Mouse (Mus musculus) midbrain, embryonic 13.5 days (tissue): Measurements from ENCODE around the gene Steap2. TPM values are rescaled to one million over a fixed set of nuclear protein-coding genes. Genes with fewer than 3 reads are reported as not detected.
"Not testable (repeated sequence)": the region's sequence is repeated elsewhere in the genome, so short reads cannot be mapped to it uniquely, and the experiment has no call there.

Experiments used
- ATAC-seq: fragments of 200-750 bp; cut with Nextera tagmentation; 2 replicates; pipeline ENCODE4 v1.8.0; 2017; ENCODE audit warnings: mild to moderate bottlenecking, moderate TSS enrichment, moderate library complexity
- H3K27ac ChIP-seq: fragments of 300-500 bp; sonication (generic); 2 replicates; pipeline ENCODE4 v1.5.1; 2015; ENCODE audit warnings: inconsistent platforms, mild to moderate bottlenecking, moderate library complexity
- H3K27me3 ChIP-seq: fragments of 300-500 bp; sonication (generic); 2 replicates; pipeline ENCODE4 v1.6.1; 2015; ENCODE audit warnings: mild to moderate bottlenecking, inconsistent platforms
- H3K36me3 ChIP-seq: fragments of 300-500 bp; sonication (generic); 2 replicates; pipeline ENCODE4 v1.6.1; 2015; ENCODE audit warnings: mild to moderate bottlenecking, inconsistent platforms
- H3K4me1 ChIP-seq: fragments of 300-500 bp; sonication (generic); replicated peaks from 2 replicates; pipeline ENCODE4 v1.6.1; 2015; ENCODE audit warnings: inconsistent platforms
- H3K4me2 ChIP-seq: fragments of 300-500 bp; sonication (generic); replicated peaks from 2 replicates; pipeline ENCODE4 v1.6.1; 2015; ENCODE audit warnings: moderate library complexity, mild to moderate bottlenecking, inconsistent platforms
- H3K4me3 ChIP-seq: fragments of 300-500 bp; sonication (generic); replicated peaks from 2 replicates; pipeline ENCODE4 v1.5.1; 2015; ENCODE audit warnings: mild to moderate bottlenecking, inconsistent platforms
- H3K9ac ChIP-seq: fragments of 300-500 bp; sonication (generic); replicated peaks from 2 replicates; pipeline ENCODE4 v1.6.1; 2015; ENCODE audit warnings: mild to moderate bottlenecking, inconsistent platforms
- H3K9me3 ChIP-seq: fragments of 300-500 bp; sonication (generic); 2 replicates; pipeline ENCODE4 v1.6.1; 2016; ENCODE audit warnings: mild to moderate bottlenecking, inconsistent platforms
- WGBS: fragments of 180-500 bp; shearing (Covaris S2); methylation state at CpG from one replicate; pipeline ENCODE4 v1.1.7; 2015; 5-methylcytosine and 5-hydroxymethylcytosine counted together
- polyA plus RNA-seq: library from polyadenylated mRNA; unstranded; fragments of >200 nt; fragmentation: Nextera tagmentation; extraction: Ambion mirVana; gene quantifications from 2 replicates; pipeline ENCODE4 v1.2.1, GENCODE M21; 2015

Gene Steap2
- polyA plus RNA-seq, 1 experiment from 2014 or later: 6.6 TPM

DNA sequence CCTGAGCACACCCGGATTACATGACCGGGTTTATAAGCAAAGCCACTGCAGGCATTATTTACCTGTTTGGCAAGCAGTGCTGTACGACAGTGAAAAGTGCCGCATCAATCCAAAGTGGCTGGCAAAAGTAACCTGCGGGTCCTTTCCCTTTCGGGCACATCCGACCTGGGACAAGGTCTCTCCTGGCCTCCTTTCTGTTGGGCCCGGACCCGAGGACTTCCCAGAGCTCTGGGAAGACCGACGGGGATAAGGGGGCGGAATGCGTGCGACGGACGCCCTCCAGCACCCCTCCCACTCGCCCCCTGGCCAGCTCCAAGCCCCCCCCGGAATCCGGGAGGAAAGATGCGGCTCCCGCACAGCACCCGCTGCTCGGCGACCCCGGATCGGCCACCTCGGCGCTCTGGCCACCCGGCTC is 830 bp downstream of the Steap2 start:
- under 1% methylated on average over 29 of the region's 29 CpGs for WGBS
- Histone ChIP-seq H3K4me1 (peaks cover 12% of the 10 kb centered on the region), H3K4me3 (peak overlapping the region; percentile 69), H3K27me3 (0 out of 2 replicates have a peak, but pooled peaks cover 7% of the 10 kb centered on the region), H3K27ac (no peak overlapping the region), H3K9ac (peak overlapping the region; percentile 84), H3K36me3 (no peaks in the 10 kb centered on the region), H3K4me2 (peak overlapping the region; percentile 81), H3K9me3 (no peaks in the 10 kb centered on the region)
- ATAC-seq: peak; percentile 81

DNA sequence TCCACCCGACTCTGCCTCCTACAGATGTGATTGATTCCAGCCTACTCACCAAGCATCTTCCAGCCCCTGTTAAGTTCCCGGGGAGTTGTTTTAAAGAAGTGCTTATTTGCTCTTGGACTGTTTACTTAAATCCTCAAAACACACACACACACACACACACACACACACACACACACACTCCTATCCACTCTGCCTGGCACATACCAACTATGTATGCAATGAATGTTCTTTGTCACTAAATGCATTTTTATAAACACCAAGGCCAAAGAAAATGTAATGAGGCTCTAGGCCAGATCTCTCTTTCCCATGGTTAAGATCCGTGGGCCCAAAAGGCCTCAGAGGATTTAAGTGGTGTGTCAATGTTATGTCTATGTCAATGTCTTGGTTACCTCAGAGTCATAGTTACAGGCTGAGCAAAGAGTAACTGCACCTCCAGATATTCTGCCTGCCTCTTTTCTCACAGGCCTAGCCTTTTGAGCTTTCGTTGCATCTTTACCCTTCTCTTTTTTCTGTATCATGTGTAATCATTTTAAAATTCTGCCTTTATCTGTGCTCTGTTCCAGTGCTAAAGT is 2.1 kb downstream of the Steap2 start:
- H3K4me1 ChIP-seq: peaks cover 12% of the 10 kb centered on the region
- no peak overlapping the region for H3K4me2 ChIP-seq
- WGBS: 70% methylated on average over 4 of the region's 4 CpGs

DNA sequence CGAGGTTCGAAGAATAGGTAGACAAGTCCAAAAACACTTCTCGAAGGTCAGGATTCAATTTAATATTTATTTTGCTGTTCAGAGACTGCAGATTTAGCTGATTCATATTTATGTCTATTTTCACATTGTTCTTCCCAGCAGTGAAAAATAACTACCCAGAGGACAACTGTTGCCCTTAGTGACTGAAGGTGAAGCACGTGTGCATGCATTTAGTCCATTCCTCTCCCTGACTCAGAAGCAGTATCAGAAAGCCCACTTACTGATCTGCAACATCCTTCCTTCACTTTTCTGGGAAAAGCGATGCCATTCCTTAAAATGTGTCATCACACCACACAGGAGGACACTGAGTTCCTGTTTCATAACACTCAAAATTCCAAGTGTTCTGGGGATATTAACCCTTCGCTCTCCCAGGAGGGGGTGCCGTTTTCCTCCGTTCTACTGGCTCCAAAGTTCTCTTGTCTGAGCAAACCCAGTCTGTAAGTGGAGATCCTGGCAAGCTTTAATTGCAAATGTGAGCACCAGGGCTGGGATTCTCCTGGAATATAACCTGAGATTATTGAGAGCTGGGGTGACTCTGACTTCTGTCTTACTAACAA is 5.3 kb downstream of the Steap2 start:
- Histone ChIP-seq H3K9me3 (no peaks in the 10 kb centered on the region), H3K4me1 (peaks cover 10% of the 10 kb centered on the region), H3K9ac (no peak overlapping the region), H3K27ac (no peak overlapping the region), H3K36me3 (no peaks in the 10 kb centered on the region), H3K4me2 (no peak overlapping the region), H3K27me3 (0 out of 2 replicates have a peak, but pooled peaks cover 7% of the 10 kb centered on the region), H3K4me3 (no peak overlapping the region)
- WGBS: 84% methylated on average over 8 of the region's 8 CpGs
- ATAC-seq: no peak

More for the DNA sequence above, 2.1 kb downstream of the Steap2 start:
- H3K27me3 ChIP-seq: 0 out of 2 replicates have a peak, but pooled peaks cover 7% of the 10 kb centered on the region
- H3K27ac ChIP-seq: no peak overlapping the region
- no peak for ATAC-seq
- H3K9me3 ChIP-seq: no peaks in the 10 kb centered on the region
- no peak overlapping the region for H3K9ac ChIP-seq
- H3K36me3 ChIP-seq: no peaks in the 10 kb centered on the region
- H3K4me3 ChIP-seq: no peak overlapping the region

DNA sequence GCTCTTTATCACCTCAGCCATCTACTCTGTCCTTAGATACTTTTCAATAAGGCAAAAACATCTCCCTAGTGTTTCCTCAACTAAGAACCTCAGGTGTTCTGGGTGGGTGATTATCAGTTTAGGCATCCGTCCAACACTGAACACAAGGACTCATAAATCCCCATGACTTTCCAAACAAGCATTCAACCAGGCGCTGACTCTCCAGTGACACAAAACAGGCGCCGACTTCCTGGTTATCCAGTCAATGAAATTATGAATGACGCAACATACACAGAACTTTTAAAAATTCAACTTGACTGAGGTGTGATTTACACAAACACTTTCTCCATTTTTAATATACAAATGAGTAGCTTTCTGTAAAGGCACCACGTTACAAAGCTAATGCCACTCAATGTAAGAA is 6.2 kb downstream of the Steap2 start:
- WGBS: 88% methylated on average over 6 of the region's 6 CpGs
- no peak overlapping the region for H3K27ac ChIP-seq

DNA sequence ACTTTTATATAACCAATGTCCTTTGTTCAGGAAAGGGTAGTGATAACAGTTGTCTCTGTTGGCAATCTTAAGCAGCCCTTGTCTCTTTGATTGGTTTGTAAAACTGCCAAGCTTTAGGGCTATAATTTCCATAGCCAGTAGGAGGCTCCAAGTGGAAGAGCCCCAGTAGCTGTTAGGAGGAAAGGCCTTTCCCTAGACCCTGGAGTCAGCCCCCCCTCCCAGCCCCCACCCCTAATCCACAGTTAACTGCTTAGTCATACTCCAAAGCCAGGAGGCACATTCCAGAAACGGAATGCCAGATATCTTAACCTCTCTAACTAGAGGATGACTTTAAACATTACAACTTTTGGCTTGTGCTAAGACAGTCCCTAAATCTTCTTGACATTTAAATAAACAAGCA is 7.4 kb downstream of the Steap2 start:
- 16% methylated on average over 1 of the region's 1 CpGs for WGBS

More for the DNA sequence above, 6.2 kb downstream of the Steap2 start:
- H3K9ac ChIP-seq: no peak overlapping the region
- peaks cover 6% of the 10 kb centered on the region for H3K4me1 ChIP-seq
- no peak overlapping the region for H3K4me3 ChIP-seq
- no peaks in the 10 kb centered on the region for H3K36me3 ChIP-seq
- H3K4me2 ChIP-seq: no peak overlapping the region
- ATAC-seq: no peak
- 0 out of 2 replicates have a peak, but pooled peaks cover 7% of the 10 kb centered on the region for H3K27me3 ChIP-seq
- no peaks in the 10 kb centered on the region for H3K9me3 ChIP-seq

DNA sequence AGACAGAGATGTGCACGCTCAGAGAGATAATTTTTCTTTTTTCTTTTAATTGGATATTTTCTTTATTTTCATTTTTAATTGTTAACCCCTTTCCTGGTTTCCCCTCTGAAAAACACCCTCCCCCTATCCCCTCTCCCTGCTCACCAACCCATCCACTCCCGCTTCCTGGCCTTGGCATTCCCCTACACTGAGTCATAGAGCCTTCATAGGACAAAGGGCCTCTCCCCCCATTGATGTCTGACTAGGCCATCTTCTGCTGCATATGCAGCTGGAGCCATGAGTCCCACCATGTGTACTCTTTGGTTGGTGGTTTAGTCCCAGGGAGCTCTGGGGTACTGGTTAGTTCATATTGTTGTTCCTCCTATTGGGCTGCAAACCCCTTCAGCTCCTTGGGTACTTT is 9.4 kb downstream of the Steap2 start:
- not testable (repeated sequence) for H3K9ac ChIP-seq, ATAC-seq, H3K4me3 ChIP-seq, H3K4me2 ChIP-seq, H3K27ac ChIP-seq, H3K27me3 ChIP-seq, H3K4me1 ChIP-seq, H3K36me3 ChIP-seq, H3K9me3 ChIP-seq
- WGBS: 97% methylated on average over 2 of the region's 2 CpGs

More for the DNA sequence above, 7.4 kb downstream of the Steap2 start:
- no peak for ATAC-seq
- Histone ChIP-seq H3K9ac (no peak overlapping the region), H3K27ac (no peak overlapping the region), H3K4me3 (no peak overlapping the region), H3K36me3 (no peaks in the 10 kb centered on the region), H3K4me1 (no peaks in the 10 kb centered on the region), H3K9me3 (no peaks in the 10 kb centered on the region), H3K27me3 (0 out of 2 replicates have a peak, but pooled peaks cover 6% of the 10 kb centered on the region), H3K4me2 (no peak overlapping the region)

DNA sequence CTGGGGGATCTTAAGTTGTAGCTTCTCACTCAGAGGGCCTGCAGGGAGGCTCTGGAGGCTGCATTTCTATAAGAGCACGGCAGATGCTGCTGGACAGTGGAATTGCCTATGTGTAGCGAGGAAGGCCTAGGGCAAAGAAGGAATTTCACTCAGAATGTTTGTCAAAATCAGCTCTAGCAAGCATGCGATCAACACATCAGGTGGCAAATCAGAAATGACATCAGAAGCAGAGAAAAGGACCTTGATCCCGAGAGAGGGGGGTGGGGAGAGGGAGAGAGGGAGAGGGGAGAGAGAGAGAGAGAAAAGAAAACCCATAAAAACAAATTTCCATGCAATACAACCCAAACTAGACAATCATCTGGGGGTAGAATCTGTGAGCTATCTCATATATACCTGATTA is 11.1 kb downstream of the Steap2 start:
- Histone ChIP-seq H3K4me3 (no peak overlapping the region), H3K36me3 (no peaks in the 10 kb centered on the region), H3K4me2 (no peak overlapping the region), H3K27me3 (no peaks in the 10 kb centered on the region), H3K27ac (no peak overlapping the region), H3K4me1 (no peaks in the 10 kb centered on the region), H3K9ac (no peak overlapping the region), H3K9me3 (no peaks in the 10 kb centered on the region)
- 58% methylated on average over 4 of the region's 4 CpGs for WGBS
- no peak for ATAC-seq

DNA sequence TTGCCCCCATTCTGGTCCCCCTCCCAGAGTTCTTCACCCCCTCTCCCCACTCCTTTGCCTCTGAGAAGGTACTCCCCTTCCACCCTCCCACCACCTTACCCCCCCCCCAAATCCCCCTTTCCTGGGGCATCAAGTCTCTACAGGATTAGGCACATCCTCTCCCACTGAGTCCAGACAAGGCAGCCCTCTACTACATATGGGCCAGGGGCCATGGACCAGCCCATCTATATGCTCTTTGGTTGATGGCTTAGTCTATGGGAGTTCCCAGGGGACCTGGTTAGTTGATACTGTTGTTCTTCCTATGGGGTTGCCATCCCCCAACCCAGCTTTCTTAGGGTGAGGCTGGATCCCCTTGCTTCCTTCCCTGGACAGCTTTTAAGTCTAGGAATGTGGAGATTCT is 14.9 kb downstream of the Steap2 start:
- Histone ChIP-seq H3K4me3 (no peak overlapping the region), H3K36me3 (peaks cover 18% of the 10 kb centered on the region), H3K27ac (no peak overlapping the region), H3K9me3 (no peaks in the 10 kb centered on the region), H3K27me3 (no peaks in the 10 kb centered on the region), H3K4me1 (no peaks in the 10 kb centered on the region), H3K4me2 (no peak overlapping the region), H3K9ac (no peak overlapping the region)
- ATAC-seq: no peak

DNA sequence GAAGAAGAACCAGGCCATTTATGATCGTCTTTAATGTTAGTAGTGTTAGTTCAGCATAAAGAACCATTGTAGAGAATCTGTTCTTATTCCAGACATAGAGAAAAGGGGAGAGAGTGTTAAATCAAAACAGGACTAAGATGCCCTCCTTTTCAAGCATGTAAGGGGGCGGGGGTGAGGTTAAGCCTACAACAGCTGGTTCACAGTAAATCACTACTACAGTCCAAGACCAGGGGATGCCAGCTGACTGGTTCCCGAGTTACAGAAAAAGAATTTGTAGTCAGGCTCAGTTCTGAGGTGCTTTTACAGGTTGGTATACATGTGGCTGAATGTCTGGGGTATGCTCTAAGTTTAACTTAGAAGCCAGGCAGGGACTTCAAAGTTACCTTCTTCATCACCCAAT is 18.3 kb downstream of the Steap2 start:
- Histone ChIP-seq H3K9ac (no peak overlapping the region), H3K4me2 (no peak overlapping the region), H3K27me3 (no peaks in the 10 kb centered on the region), H3K36me3 (peaks cover 22% of the 10 kb centered on the region), H3K4me1 (no peaks in the 10 kb centered on the region), H3K4me3 (no peak overlapping the region), H3K27ac (no peak overlapping the region), H3K9me3 (no peaks in the 10 kb centered on the region)
- no peak for ATAC-seq
- 98% methylated on average over 3 of the region's 3 CpGs for WGBS

DNA sequence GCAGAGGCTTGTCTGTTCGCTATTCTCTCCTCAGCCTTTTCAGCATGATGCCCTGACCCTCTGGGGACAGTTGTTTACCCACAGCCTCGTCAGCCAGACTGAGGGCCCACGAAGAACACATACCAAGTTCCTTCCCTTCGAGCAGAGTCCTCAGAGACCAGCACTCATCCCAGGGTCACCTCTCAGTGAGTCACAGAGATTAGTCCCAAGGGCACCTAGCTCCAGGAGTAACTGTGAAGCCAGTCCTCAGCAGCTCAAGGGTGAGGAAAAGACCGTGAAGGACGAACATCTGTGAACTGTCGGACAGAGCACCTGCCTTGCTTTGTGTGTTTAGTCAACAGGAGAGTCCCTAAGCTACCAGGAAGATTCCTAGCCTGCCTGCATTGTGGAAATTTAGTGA is 25.5 kb downstream of the Steap2 start:
- 76% methylated on average over 7 of the region's 7 CpGs for WGBS
- no peak overlapping the region for H3K4me3 ChIP-seq
- H3K9ac ChIP-seq: no peak overlapping the region
- peaks cover 7% of the 10 kb centered on the region; the same call in 1 of the 2 replicates for H3K36me3 ChIP-seq
- ATAC-seq: no peak
- H3K9me3 ChIP-seq: no peaks in the 10 kb centered on the region
- no peak overlapping the region for H3K27ac ChIP-seq
- H3K4me1 ChIP-seq: peaks cover 15% of the 10 kb centered on the region
- H3K27me3 ChIP-seq: no peaks in the 10 kb centered on the region
- no peak overlapping the region for H3K4me2 ChIP-seq

DNA sequence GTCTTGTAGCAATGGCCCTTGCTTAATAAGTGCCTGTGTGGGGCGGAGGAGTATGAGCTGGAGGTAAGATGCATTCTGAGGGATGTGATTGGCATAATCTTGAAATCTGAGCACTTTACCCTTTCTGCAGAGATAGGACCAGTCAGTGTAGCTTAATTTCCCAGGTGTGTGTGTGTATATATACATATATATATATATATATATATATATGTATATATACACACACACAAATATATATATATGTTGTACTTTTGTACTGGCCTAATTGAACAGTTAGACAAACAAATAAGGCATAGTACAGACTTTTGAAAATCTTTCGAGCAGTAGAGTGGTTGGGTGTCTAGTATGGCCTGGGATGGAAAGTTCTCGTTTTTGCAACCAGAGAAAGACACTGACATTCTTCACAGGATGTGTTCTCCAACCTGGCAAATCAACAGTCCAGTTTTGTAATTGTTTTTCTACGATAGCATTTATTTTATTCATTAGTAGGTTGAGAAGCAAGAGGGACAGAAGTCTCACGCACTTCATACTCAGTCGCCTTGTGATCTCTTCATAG is 29.9 kb downstream of the Steap2 start:
- 0 out of 2 replicates have a peak, but pooled peaks cover 3% of the 10 kb centered on the region for H3K36me3 ChIP-seq
- peaks cover 6% of the 10 kb centered on the region; the same call in 1 of the 2 replicates for H3K27me3 ChIP-seq
- no peaks in the 10 kb centered on the region for H3K9me3 ChIP-seq
- H3K4me2 ChIP-seq: peak overlapping the region; percentile 85
- WGBS: 52% methylated on average over 6 of the region's 6 CpGs
- no peak; the same call in 1 of the 2 replicates for ATAC-seq
- peak overlapping the region; percentile 77 for H3K4me3 ChIP-seq
- H3K4me1 ChIP-seq: peaks cover 22% of the 10 kb centered on the region
- H3K27ac ChIP-seq: peak overlapping the region; percentile 76
- peak overlapping the region; percentile 77 for H3K9ac ChIP-seq

DNA sequence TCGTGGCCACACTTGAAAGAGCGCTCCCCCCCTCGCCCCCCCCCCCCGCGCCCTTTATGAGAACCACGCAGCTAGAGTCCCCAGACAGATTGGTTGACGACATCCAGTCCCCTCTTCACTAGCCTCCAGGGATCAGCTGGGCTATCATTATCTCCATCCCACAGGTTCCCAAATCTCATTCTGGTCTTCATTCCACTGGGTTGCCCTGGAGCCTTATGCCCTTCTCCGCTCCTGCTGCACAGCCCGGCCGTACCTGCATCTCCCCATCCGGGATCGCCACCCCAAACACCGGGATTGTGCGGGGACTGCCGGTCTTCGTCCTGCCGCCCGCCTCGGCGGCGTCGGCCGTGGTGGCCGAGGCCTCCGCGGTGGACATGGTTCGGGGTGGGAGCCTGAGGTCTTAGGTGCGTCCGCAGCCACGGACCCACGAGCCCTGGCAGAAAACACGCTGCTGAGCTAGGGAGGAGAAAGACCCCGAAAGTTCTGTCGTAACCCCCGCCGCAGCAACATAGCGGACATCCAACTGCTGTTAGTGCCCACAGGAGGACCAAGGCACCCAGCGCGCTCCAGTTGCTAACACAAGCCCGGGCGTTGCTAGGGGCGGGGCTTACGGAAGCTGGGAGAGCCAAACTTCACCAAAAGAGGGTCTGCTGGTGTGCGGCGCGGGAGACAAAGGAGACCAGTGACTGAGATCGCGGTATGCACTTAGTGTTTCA is 30.6 kb downstream of the Steap2 start, which contains the start of gene Cfap69:
TSS of gene Cfap69 (minus strand) at position 585 of the 716 bp plus-strand sequence.
- H3K4me2 ChIP-seq: peak within 1 kb of the TSS; percentile 85
- H3K9me3 ChIP-seq: no peaks in the 10 kb centered on the region
- H3K4me3 ChIP-seq: peak within 1 kb of the TSS; percentile 77
- ATAC-seq: peak; percentile 98
- H3K9ac ChIP-seq: peak within 1 kb of the TSS; percentile 77
- H3K36me3 ChIP-seq: no peaks in the 10 kb centered on the region
- peaks cover 22% of the 10 kb centered on the region for H3K4me1 ChIP-seq
- WGBS: under 1% methylated on average over 47 of the region's 48 CpGs
- peaks cover 6% of the 10 kb centered on the region; the same call in 1 of the 2 replicates for H3K27me3 ChIP-seq
- peak within 1 kb of the TSS; percentile 76 for H3K27ac ChIP-seq
